Mouse (Mus musculus) urinary bladder, postnatal 10 days (tissue): ENCODE data around the gene Asb8.

Experiments used
- DNase-seq: peaks from one replicate; pipeline ENCODE4 v3.0.0; 2022; ENCODE audit warnings: low spot score

The Asb8 gene

GRCm38 (mm10) chr15:98165525-98165924, at the start of gene Asb8:
Gene Asb8 (minus strand): TSS chr15:98165625.
- no peak for DNase-seq

DNA sequence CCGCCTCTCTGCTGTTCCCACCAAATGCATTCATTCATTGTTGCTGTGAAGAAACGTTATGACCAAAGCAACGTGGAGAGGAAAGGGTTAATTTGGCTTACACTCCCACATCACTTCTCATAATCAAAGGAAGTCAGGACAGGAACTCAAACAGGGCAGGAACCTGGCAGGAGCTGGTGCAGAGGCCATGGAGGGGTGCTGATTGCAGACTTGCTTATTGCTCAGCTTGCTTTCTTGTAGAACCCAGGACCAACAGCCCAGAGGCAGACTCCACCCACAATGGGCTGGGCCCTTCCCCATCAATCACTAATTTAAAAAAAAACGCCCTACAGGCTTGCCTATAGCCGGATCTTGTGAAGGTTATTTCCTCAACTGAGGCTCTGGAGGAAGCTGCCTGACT, 48.7 kb upstream of the Asb8 start:
- no peak for DNase-seq

GRCm38 (mm10) chr15:98213336-98213870, 48.0 kb upstream of the Asb8 start:
- no peak for DNase-seq

GRCm38 (mm10) chr15:98209676-98210075, 44.3 kb upstream of the Asb8 start:
- DNase-seq: no peak

DNA sequence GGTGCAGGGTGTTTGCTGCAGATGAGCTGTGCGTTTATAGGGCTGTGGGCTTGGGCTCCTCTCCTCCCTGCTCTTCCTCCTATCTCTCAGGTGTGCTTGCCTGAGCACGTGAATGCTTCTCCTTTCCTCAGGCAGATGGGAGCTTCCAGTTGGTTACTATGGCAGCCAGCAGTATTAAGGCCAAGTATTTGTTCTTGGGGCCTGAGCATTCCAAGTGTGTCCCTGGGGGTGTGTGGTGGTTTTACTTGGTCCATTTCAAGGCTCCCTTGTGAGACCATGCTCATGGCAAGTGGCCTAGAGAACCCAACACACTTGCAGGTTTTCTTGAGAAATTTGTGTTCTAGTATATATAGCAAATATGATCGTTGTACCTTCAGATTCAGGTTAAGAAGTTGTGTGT, 30.0 kb upstream of the Asb8 start, which contains the start of gene Olfr288:
Olfr288 (minus strand) TSS at position 101 of the 400 bp plus-strand sequence.
- DNase-seq: no peak

- no peak for DNase-seq
These were observed 19.0 kb upstream of the Asb8 start for GRCm38 (mm10) chr15:98184456-98184855.

- DNase-seq: no peak
These were observed 16.6 kb upstream of the Asb8 start for GRCm38 (mm10) chr15:98181856-98182570.

DNA sequence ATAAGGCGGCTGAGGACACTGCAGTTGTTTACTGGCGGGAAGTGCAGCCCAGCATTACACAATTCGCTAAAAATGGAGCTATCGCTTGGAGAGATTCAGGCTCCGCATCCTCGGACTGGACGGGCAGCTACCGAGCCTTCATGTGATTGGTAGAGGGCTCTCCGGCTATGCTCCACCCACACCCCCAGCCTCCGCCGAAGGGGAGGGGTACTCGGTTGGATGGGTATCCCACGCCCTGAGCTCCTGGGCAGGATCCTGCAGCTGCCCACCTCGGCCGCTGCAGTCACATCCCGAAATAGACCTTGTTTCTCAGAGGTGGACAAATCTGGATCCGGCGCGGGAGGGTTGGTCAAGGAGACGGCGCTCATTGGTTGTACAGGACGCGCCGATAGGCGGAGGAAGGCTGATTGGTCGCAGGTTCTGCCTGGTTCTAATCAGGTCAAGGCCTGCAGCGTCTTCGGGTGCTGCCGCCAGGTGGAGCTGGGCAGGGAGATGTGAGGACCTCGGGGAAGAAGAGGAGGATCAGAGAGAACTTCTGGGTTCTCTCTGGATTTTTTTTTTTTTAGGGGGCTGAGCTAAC, 15.8 kb upstream of the Asb8 start:
- DNase-seq: peak; percentile 90

DNA sequence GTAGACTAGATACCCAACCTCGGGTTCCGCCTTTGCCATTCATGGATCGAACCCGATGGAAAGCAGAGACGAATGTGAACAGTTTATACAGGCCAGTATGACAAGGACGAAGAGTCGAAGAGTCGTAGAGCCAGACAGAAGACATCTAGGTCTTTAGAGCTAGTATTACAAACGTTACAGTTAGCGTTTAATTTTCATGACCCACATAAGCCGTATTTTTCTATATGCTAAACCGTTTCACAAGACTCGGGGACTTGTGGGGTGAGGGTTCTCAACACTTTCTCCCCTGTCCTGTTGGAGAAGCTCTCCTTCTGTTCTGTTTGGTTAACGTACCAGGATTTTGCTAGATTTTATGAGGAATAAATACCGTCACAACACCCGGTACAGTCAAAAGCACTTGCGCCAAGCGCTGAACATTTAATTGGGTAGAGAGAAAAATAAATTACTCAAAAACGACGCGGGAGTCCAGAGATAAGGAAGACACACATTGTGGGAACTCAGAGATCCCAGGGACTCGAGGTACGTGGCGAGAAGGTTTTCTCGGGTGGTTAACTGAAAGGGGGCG, 15.2 kb upstream of the Asb8 start:
- DNase-seq: no peak

DNA sequence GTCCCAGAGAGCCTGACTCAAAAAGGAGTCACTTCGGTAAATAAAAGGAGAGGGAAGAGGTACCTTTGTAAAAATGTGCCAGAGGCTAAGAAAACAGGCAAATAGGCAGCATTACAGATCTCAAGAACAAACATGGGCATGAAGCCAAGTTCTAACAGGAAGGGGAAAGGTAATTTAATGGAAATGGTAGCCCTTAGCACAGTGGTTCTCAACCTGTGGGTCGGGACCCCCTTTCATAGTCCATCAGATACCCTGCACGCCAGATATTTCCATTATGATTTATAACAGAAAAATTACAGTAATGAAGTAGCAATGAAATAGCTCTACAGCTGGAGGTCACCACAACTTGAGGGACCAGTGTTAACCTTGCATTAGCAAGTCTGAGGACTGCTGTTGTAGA, 11.9 kb upstream of the Asb8 start:
- no peak for DNase-seq

- no peak for DNase-seq
These were observed 8.4 kb upstream of the Asb8 start for GRCm38 (mm10) chr15:98173821-98174220.

GRCm38 (mm10) chr15:98172113-98172512, 6.7 kb upstream of the Asb8 start:
- no peak for DNase-seq

DNA sequence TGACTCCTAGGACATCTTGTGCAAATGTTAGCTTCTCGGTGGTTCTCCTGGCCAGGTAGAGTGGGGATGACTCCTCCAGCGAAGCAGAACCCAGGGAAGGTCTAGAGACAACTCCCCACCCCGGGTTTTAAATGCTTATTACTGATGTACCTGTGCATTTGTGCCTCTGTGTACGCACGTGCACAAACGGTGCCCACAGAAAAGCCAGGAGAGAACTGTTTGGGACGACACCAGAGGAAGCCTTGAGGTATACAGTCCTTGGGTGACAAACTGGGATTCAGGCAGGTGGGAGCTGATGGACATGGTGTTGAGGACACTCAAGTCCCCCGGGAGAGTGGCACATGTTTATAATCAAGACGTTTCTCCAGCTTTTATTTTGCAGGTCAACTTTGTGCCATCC, 5.5 kb upstream of the Asb8 start:
- no peak for DNase-seq

- no peak for DNase-seq
These were observed 4.9 kb upstream of the Asb8 start for GRCm38 (mm10) chr15:98170365-98170764.

DNA sequence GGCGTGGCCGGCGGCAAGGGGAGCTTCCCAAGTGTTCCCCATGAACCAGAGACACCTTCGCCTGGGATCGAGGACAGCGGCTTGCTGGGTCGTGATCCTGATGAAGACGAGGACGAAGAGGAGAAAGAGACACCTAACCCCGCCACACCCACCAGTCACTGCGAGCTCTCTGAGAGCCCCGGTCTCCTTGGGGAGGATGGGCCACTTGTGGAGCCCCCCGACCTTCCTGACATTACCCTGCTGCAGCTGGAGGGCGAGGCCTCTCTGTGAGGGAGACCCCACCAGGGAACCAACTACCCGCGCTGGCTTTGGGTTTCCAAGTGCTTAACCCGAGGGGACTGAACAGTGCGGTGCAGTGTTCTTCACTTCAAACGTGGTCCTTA, 3.2 kb upstream of the Asb8 start:
- no peak for DNase-seq

- DNase-seq: no peak
These were observed 2.5 kb upstream of the Asb8 start for GRCm38 (mm10) chr15:98167645-98168621.

GRCm38 (mm10) chr15:98166963-98167644, 1.7 kb upstream of the Asb8 start, which contains the start of gene Ccdc184:
Gene Ccdc184 (plus strand): TSS chr15:98167158.
- DNase-seq: no peak

DNA sequence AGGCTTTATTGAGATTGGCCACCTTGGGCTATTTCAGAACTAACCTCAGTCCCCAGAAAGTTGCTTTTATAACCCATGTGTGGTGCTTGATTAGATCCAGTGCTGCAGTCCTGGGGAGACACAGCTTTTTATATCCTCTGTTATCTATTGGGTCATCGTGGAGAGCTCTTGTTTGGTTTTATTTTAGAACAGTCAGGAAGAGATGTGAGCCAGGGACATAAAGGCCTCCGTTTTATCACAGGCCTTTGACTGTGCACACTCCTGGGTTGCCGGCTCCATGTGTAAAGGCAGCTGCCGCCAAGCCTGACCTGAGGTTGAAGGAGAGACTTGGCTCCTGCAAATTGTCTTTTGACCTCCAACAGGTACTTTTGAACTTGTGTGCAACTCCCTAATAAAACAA, 2.9 kb downstream of the Asb8 start:
- no peak for DNase-seq

GRCm38 (mm10) chr15:98161026-98161805, 4.2 kb downstream of the Asb8 start:
- DNase-seq: no peak

GRCm38 (mm10) chr15:98157253-98157652, 8.2 kb downstream of the Asb8 start:
- DNase-seq: no peak

GRCm38 (mm10) chr15:98155944-98156343, 9.5 kb downstream of the Asb8 start:
- no peak for DNase-seq
